Mouse (Mus musculus): ENCODE data around the gene Nfkbid. TPM values are rescaled to one million over a fixed set of nuclear protein-coding genes. Genes with fewer than 3 reads are reported as not detected.

The Nfkbid gene
- polyA plus RNA-seq, 1 experiment from 2014 or later, result 2.0 TPM

DNA sequence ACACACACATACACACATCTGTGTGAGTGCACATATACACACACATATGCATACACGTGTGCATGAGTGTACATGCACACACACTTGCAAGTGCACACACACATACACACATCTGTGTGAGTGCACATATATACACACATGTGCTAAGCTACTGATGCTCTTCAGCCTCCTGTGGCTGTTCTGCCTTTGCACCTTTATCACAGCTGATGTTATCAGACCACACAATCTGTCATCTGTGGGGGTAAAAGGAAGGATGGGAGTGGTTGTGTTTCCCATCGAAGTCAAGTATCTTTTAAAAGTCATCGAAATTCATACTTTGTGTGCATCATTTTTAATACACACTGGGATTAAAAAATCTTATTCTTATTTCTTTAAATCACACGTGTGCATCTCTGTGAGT is 19.2 kb upstream of the Nfkbid start:
- Histone ChIP-seq H3K36me3 (ENCODE audit: insufficient read depth, low read length) (no peaks in the 10 kb centered on the region), H3K4me2 (replicated peaks; ENCODE audit: low read depth, low read length) (no peak overlapping the region), H3K4me1 (ENCODE audit: insufficient read depth, low read length) (0 out of 2 replicates have a peak, but pooled peaks cover 3% of the 10 kb centered on the region), H3K4me3 (ENCODE audit: low read length) (no peak overlapping the region), H3K27me3 (ENCODE audit: insufficient read depth, low read length) (0 out of 2 replicates have a peak, but pooled peaks cover 3% of the 10 kb centered on the region), H3K9ac (replicated peaks; ENCODE audit: low read length) (no peak overlapping the region), H3K27ac (ENCODE audit: low read length) (no peak overlapping the region), H3K9me3 (ENCODE audit: low read length) (no peaks in the 10 kb centered on the region)
- no peak for ATAC-seq (ENCODE audit: low FRiP score, low TSS enrichment)
- WGBS, result 69% methylated on average over 4 of the region's 4 CpGs

DNA sequence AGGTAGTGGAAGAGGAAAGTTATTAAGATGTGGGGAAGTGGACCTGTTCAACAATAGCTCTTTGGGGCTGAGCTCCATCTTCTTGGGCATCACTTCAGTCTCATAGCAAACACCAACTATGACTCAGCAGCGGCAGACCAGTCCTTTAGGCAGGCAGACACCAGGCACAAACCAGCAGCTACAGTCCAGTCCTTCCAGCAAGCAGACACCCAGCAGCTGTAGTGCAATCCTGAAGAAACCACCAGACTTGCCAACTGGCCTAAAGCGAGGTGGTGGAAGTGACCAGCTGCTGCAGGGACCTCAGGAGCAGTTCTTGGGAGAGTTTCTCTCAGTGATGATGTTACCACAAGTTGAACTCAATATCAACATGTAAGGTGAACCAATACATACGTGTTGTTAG is 12.9 kb upstream of the Nfkbid start:
- Histone ChIP-seq H3K36me3 (ENCODE audit: insufficient read depth, low read length) (no peaks in the 10 kb centered on the region), H3K27ac (ENCODE audit: low read length) (no peak overlapping the region), H3K4me2 (replicated peaks; ENCODE audit: low read depth, low read length) (no peak overlapping the region), H3K9ac (replicated peaks; ENCODE audit: low read length) (no peak overlapping the region), H3K27me3 (ENCODE audit: insufficient read depth, low read length) (0 out of 2 replicates have a peak, but pooled peaks cover 4% of the 10 kb centered on the region), H3K4me3 (ENCODE audit: low read length) (no peak overlapping the region), H3K4me1 (ENCODE audit: insufficient read depth, low read length) (no peaks in the 10 kb centered on the region), H3K9me3 (ENCODE audit: low read length) (no peaks in the 10 kb centered on the region)
- 78% methylated on average over 3 of the region's 3 CpGs for WGBS
- no peak for ATAC-seq (ENCODE audit: low FRiP score, low TSS enrichment)

DNA sequence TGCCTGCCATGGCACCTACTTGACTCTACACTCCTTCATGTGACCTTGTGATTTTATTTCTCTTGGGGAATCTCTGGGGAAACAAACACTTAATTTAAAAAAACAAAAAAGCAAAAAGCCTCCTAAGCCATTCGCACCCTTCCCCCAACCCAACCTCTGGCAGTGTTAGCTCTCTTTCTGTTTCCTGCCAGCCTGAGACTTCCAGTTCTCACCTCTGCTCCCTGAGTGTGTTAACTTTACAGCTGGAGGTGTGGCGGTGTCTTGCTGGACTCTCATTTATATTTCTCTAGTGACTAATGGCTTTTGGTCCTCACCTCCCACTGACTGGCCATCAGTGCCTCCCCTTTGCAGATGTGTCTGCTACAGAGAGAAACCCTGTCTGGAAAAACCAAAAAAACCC is 11.7 kb upstream of the Nfkbid start:
- Histone ChIP-seq H3K9me3 (ENCODE audit: low read length) (no peaks in the 10 kb centered on the region), H3K4me1 (ENCODE audit: insufficient read depth, low read length) (no peaks in the 10 kb centered on the region), H3K27ac (ENCODE audit: low read length) (no peak overlapping the region), H3K4me3 (ENCODE audit: low read length) (no peak overlapping the region), H3K4me2 (replicated peaks; ENCODE audit: low read depth, low read length) (no peak overlapping the region), H3K9ac (replicated peaks; ENCODE audit: low read length) (no peak overlapping the region), H3K36me3 (ENCODE audit: insufficient read depth, low read length) (no peaks in the 10 kb centered on the region), H3K27me3 (ENCODE audit: insufficient read depth, low read length) (0 out of 2 replicates have a peak, but pooled peaks cover 4% of the 10 kb centered on the region)
- ATAC-seq (ENCODE audit: low FRiP score, low TSS enrichment), result no peak
- 15% methylated on average over 2 of the region's 2 CpGs for WGBS

DNA sequence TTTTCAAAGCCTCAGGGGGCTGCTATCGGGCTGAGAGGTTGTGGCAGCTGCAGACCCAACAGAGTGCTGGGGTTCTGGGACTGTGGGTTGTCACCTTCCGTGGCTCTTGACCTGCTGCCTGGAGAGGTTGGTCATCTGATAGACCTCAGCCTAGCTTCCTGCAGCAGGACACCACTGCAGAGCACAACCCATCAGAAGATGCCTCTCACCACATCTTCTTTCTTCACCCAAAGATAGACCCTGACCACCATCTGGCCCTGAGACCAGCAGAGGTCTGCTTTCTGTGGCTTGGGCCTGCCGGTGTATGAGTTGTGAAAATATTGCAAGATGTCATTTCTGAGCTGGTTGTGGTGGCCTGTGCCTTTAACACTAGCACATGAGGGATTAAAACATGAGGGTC is 10.5 kb upstream of the Nfkbid start:
- Histone ChIP-seq H3K4me1 (ENCODE audit: insufficient read depth, low read length) (no peaks in the 10 kb centered on the region), H3K9ac (replicated peaks; ENCODE audit: low read length) (no peak overlapping the region)

DNA sequence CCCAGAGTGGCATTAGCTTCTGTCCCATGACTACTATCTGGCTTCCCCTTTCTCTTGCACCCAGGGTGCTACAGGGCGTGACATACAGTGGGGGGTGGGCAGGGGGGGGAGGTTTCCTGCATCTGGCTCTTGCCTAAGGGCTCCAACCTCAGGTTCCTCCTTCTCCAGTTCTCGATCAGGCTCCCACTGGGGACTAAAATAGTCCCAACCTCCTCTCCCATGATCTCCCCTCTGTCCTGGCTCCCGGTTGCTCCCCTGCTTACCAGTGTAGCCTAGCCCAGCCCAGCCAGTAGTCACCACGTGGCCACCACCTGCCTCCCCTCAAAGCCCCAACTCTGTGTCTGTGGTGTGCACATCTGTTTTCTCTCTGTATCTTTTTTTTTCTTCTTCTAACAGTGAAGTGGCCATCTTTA is 8.8 kb upstream of the Nfkbid start:
- no peak overlapping the region for H3K27ac ChIP-seq (ENCODE audit: low read length)
- H3K27me3 ChIP-seq (ENCODE audit: insufficient read depth, low read length), result 0 out of 2 replicates have a peak, but pooled peaks cover 4% of the 10 kb centered on the region
- no peak overlapping the region for H3K9ac ChIP-seq (replicated peaks; ENCODE audit: low read length)
- no peaks in the 10 kb centered on the region for H3K9me3 ChIP-seq (ENCODE audit: low read length)
- 60% methylated on average over 4 of the region's 4 CpGs for WGBS
- H3K4me3 ChIP-seq (ENCODE audit: low read length), result no peak overlapping the region
- no peaks in the 10 kb centered on the region for H3K4me1 ChIP-seq (ENCODE audit: insufficient read depth, low read length)
- no peak overlapping the region for H3K4me2 ChIP-seq (replicated peaks; ENCODE audit: low read depth, low read length)
- no peaks in the 10 kb centered on the region for H3K36me3 ChIP-seq (ENCODE audit: insufficient read depth, low read length)
- ATAC-seq (ENCODE audit: low FRiP score, low TSS enrichment), result no peak

More for the DNA sequence above, 10.5 kb upstream of the Nfkbid start:
- WGBS, result 69% methylated on average over 3 of the region's 3 CpGs
- H3K4me2 ChIP-seq (replicated peaks; ENCODE audit: low read depth, low read length), result no peak overlapping the region
- no peak overlapping the region for H3K27ac ChIP-seq (ENCODE audit: low read length)
- no peak overlapping the region for H3K4me3 ChIP-seq (ENCODE audit: low read length)
- 0 out of 2 replicates have a peak, but pooled peaks cover 4% of the 10 kb centered on the region for H3K27me3 ChIP-seq (ENCODE audit: insufficient read depth, low read length)
- H3K36me3 ChIP-seq (ENCODE audit: insufficient read depth, low read length), result no peaks in the 10 kb centered on the region
- no peak for ATAC-seq (ENCODE audit: low FRiP score, low TSS enrichment)
- no peaks in the 10 kb centered on the region for H3K9me3 ChIP-seq (ENCODE audit: low read length)

DNA sequence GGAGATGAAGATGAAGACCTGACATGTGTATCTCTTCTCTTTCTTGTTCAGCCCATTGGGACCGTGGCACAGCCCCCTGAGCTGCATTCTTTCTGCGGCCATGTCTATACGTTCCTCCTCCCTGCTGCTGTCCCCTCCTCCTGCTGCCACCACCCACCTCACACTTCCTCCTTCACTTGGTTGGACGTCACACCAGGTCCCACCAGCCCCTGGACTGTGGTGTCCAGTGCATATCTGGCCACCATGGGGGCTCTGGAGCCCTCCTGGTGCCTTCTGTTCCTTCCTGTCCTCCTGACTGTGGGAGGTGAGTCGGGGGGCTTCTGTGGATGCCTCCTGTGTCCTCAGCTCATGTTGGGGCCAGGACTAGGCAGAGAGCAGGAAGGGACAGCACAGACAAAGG is 7.9 kb upstream of the Nfkbid start, which contains the start of gene Tyrobp:
Gene Tyrobp, plus strand, starts transcription at position 165 of the 400 bp plus-strand sequence.
- Histone ChIP-seq H3K4me2 (replicated peaks; ENCODE audit: low read depth, low read length) (no peak within 1 kb of the TSS), H3K36me3 (ENCODE audit: insufficient read depth, low read length) (no peaks in the 10 kb centered on the region), H3K4me3 (ENCODE audit: low read length) (no peak within 1 kb of the TSS), H3K9ac (replicated peaks; ENCODE audit: low read length) (no peak within 1 kb of the TSS), H3K27me3 (ENCODE audit: insufficient read depth, low read length) (0 out of 2 replicates have a peak, but pooled peaks cover 4% of the 10 kb centered on the region), H3K9me3 (ENCODE audit: low read length) (0 out of 2 replicates have a peak, but pooled peaks cover 2% of the 10 kb centered on the region), H3K4me1 (ENCODE audit: insufficient read depth, low read length) (no peaks in the 10 kb centered on the region), H3K27ac (ENCODE audit: low read length) (no peak within 1 kb of the TSS)
- 70% methylated on average over 5 of the region's 5 CpGs for WGBS
- ATAC-seq (ENCODE audit: low FRiP score, low TSS enrichment), result no peak

DNA sequence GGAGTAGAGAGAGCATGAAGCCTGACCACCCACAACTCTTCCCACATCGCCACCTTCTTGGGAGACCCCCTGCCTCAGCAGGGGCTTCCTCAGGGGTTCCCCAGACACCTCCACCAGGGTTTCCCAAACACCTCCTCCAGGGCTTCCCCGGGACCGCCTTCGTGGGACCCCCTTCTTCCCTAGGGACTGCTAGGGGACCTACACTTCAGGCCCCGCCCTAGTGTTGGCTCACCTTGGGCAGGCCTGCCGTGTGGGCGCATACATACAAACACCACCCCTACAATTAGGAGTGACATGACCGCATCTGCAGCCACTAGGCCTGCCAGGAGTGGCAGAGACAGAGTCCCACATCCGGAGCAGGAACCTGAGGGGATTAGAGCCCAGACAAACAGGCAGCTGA is 3.7 kb upstream of the Nfkbid start:
- ATAC-seq (ENCODE audit: low FRiP score, low TSS enrichment), result no peak
- peaks cover 8% of the 10 kb centered on the region; the same call in 1 of the 2 replicates for H3K9me3 ChIP-seq (ENCODE audit: low read length)
- no peaks in the 10 kb centered on the region for H3K36me3 ChIP-seq (ENCODE audit: insufficient read depth, low read length)
- WGBS, result 79% methylated on average over 9 of the region's 9 CpGs
- H3K4me1 ChIP-seq (ENCODE audit: insufficient read depth, low read length), result peaks cover 15% of the 10 kb centered on the region
- no peak overlapping the region for H3K27ac ChIP-seq (ENCODE audit: low read length)
- no peak overlapping the region for H3K4me3 ChIP-seq (ENCODE audit: low read length)
- no peak overlapping the region for H3K9ac ChIP-seq (replicated peaks; ENCODE audit: low read length)
- no peak overlapping the region for H3K4me2 ChIP-seq (replicated peaks; ENCODE audit: low read depth, low read length)
- H3K27me3 ChIP-seq (ENCODE audit: insufficient read depth, low read length), result no peaks in the 10 kb centered on the region

DNA sequence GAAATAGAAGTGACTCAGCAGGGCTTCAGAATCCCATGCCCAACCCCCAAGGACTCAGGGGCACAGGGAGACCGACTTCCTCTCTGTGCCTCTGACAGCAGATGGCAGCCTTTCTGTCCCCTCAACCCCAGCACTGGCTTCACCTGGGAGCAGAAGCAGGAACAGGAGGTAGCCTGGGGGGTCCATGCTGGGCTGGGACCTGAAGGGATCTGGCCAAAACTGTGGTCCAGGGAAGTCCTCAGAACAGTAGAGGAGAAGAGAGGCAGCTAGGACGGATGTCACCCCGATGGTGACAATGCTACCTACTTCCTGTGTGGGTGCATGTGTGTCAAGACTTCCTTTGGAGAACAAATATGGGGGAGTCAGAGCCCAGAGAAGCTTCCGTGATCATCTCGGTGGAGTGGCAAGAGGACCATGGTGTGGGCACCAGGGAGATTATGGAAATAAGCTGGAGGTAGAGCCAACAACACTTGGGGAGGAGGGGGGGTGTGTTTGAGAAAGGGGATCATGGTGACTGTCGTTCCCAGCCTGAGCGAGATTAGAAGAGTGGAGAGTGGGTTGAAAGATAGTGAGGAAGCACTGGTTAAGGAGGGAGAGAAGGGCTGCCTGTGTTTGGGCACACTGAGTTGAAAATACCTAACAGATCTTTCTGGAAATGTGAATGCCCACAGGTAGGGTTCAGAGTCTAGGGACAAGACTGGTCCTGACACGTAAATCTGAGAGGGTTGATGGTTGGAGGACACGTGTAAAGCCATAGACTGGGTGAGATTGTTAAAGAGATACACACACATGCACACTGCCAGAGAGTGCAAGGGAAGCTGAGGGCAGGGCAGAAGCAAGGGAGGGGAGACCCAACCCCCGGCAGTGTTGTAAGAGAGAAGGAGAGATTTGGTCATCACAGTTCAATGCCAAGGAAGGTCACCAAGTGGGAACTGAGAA is 1.7 kb upstream of the Nfkbid start, which contains the start of gene Hcst:
Gene Hcst, minus strand, starts transcription at position 294 of the 939 bp plus-strand sequence.
- Histone ChIP-seq H3K9ac (replicated peaks; ENCODE audit: low read length) (no peak within 1 kb of the TSS), H3K4me2 (replicated peaks; ENCODE audit: low read depth, low read length) (no peak within 1 kb of the TSS), H3K9me3 (ENCODE audit: low read length) (peaks cover 8% of the 10 kb centered on the region; the same call in 1 of the 2 replicates), H3K27me3 (ENCODE audit: insufficient read depth, low read length) (no peaks in the 10 kb centered on the region), H3K4me3 (ENCODE audit: low read length) (no peak within 1 kb of the TSS), H3K36me3 (ENCODE audit: insufficient read depth, low read length) (no peaks in the 10 kb centered on the region), H3K4me1 (ENCODE audit: insufficient read depth, low read length) (peaks cover 17% of the 10 kb centered on the region), H3K27ac (ENCODE audit: low read length) (no peak within 1 kb of the TSS)
- no peak for ATAC-seq (ENCODE audit: low FRiP score, low TSS enrichment)
- WGBS, result 69% methylated on average over 10 of the region's 10 CpGs

DNA sequence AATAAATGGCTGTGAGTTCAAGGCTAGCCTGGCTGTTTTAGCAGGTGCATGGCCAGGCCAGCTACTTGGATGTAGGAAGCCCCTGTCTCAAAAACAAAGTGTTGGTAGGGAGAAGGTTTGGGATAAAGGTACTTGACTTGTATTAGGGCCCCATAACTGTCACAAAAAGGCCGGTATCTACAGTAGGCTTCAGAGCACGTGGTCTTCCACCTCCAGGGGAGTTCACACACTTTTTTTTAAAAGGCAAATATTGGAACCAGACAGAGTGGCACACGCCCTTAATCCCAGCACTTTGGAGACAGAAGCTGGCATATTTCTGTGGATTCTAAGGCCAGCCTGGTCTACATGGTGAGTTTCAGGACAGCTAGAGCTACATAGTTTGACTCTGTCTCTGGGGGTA is 859 bp upstream of the Nfkbid start:
- Histone ChIP-seq H3K9ac (replicated peaks; ENCODE audit: low read length) (no peak overlapping the region), H3K27ac (ENCODE audit: low read length) (no peak overlapping the region), H3K27me3 (ENCODE audit: insufficient read depth, low read length) (no peaks in the 10 kb centered on the region), H3K4me2 (replicated peaks; ENCODE audit: low read depth, low read length) (no peak overlapping the region), H3K36me3 (ENCODE audit: insufficient read depth, low read length) (peaks cover 1% of the 10 kb centered on the region; the same call in 1 of the 2 replicates), H3K4me3 (ENCODE audit: low read length) (no peak overlapping the region), H3K4me1 (ENCODE audit: insufficient read depth, low read length) (peaks cover 17% of the 10 kb centered on the region), H3K9me3 (ENCODE audit: low read length) (peaks cover 8% of the 10 kb centered on the region; the same call in 1 of the 2 replicates)
- WGBS, result 84% methylated on average over 3 of the region's 3 CpGs
- ATAC-seq (ENCODE audit: low FRiP score, low TSS enrichment), result no peak

All from kidney, embryonic 16.5 days (tissue).